Mouse (Mus musculus) heart, embryonic 11.5 days (tissue): Measurements from ENCODE around the gene Taar7f. TPM values are rescaled to one million over a fixed set of nuclear protein-coding genes. Genes with fewer than 3 reads are reported as not detected.
"Not testable (repeated sequence)": the region's sequence is repeated elsewhere in the genome, so short reads cannot be mapped to it uniquely, and the experiment has no call there.

ENCODE experiments used
- ATAC-seq: fragments of 200-750 bp; cut with Nextera tagmentation; replicated peaks from 2 replicates; pipeline ENCODE4 v1.8.0; 2017; ENCODE audit warnings: moderate library complexity; ENCODE audit not compliant: insufficient number of reproducible peaks, low FRiP score, low TSS enrichment
- H3K27ac ChIP-seq: fragments of 300-500 bp; sonication (generic); 2 replicates; pipeline ENCODE4 v1.5.1; 2014; ENCODE audit warnings: mild to moderate bottlenecking, low read depth, low read length
- H3K27me3 ChIP-seq: fragments of 300-500 bp; sonication (generic); 2 replicates; pipeline ENCODE4 v1.6.1; 2014; ENCODE audit warnings: mild to moderate bottlenecking, low read length, mixed read lengths; ENCODE audit not compliant: control insufficient read depth, insufficient read depth
- H3K36me3 ChIP-seq: fragments of 300-500 bp; sonication (generic); 2 replicates; pipeline ENCODE4 v1.6.1; 2014; ENCODE audit warnings: mild to moderate bottlenecking, low read length, moderate library complexity, mixed read lengths; ENCODE audit not compliant: control insufficient read depth, insufficient read depth
- H3K4me1 ChIP-seq: fragments of 300-500 bp; sonication (generic); 2 replicates; pipeline ENCODE4 v1.6.1; 2014; ENCODE audit warnings: low read length; ENCODE audit not compliant: control insufficient read depth, insufficient read depth
- H3K4me2 ChIP-seq: fragments of 300-500 bp; sonication (generic); 2 replicates; pipeline ENCODE4 v1.6.1; 2014; ENCODE audit warnings: mild to moderate bottlenecking, moderate library complexity
- H3K4me3 ChIP-seq: fragments of 300-500 bp; sonication (generic); 2 replicates; pipeline ENCODE4 v1.5.1; 2014; ENCODE audit warnings: low read depth, low read length
- H3K9ac ChIP-seq: fragments of 300-500 bp; sonication (generic); 2 replicates; pipeline ENCODE4 v1.6.1; 2014; ENCODE audit warnings: mild to moderate bottlenecking, low read depth, low read length, moderate library complexity
- H3K9me3 ChIP-seq: fragments of 300-500 bp; sonication (generic); replicated peaks from 2 replicates; pipeline ENCODE4 v1.6.1; 2016; ENCODE audit warnings: low read length; ENCODE audit not compliant: control insufficient read depth
- WGBS: fragments of 180-500 bp; shearing (Covaris S2); extraction: QIAGEN DNeasy Blood & Tissue Kit; methylation state at CpG from one replicate; pipeline ENCODE4 v1.1.7; 2014; ENCODE audit not compliant: insufficient replicate concordance; 5-methylcytosine and 5-hydroxymethylcytosine counted together
- polyA plus RNA-seq: library from polyadenylated mRNA; unstranded; fragments of >200 nt; fragmentation: Nextera tagmentation; extraction: Ambion mirVana; gene quantifications from 2 replicates; pipeline ENCODE4 v1.2.1, GENCODE M21; 2014

Gene Taar7f
- polyA plus RNA-seq, 1 experiment from 2014 or later = not detected

DNA sequence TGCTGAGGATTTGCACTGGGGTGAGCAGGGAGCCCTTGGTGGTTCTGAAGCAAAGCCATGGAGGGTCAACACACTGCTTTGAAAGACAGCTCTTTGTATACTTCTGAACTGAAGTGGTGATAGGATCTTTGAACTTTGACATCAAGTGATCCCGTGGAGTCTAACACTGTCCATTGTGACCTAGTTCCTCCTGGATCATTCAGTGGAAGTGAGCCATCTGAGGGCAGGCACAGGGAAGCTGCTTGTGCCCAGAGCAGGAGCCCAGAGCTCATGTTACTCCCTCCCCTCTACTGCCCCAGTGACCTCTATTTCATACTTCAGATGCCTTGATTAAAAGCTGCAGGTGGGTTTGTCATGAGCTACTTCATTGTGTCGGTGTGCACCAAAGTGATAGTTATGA is 47.7 kb downstream of the Taar7f start:
- not testable (repeated sequence) for ATAC-seq, H3K9ac ChIP-seq
- WGBS = 49% methylated on average over 2 of the region's 2 CpGs

More for the DNA sequence above, 47.7 kb downstream of the Taar7f start:
- not testable (repeated sequence) for H3K27me3 ChIP-seq, H3K27ac ChIP-seq, H3K4me2 ChIP-seq, H3K4me3 ChIP-seq, H3K4me1 ChIP-seq, H3K36me3 ChIP-seq, H3K9me3 ChIP-seq

Other genes starting within 250 kb of the Taar7f start
- gene Vnn3, start 198.0 kb upstream of the Taar7f start, polyA plus RNA-seq = not detected in 2 replicates
- 7.0 and 7.3 TPM in 2 replicates for gene Vnn1, start 154.8 kb upstream of the Taar7f start, polyA plus RNA-seq
- gene Taar1, start 129.2 kb upstream of the Taar7f start, polyA plus RNA-seq = not detected in 2 replicates
- gene Taar2, start 110.9 kb upstream of the Taar7f start, polyA plus RNA-seq = not detected in 2 replicates
- not detected in 2 replicates for gene Taar3, start 100.0 kb upstream of the Taar7f start, polyA plus RNA-seq
- not detected in 2 replicates for gene Taar4, start 89.0 kb upstream of the Taar7f start, polyA plus RNA-seq
- not detected in 2 replicates for gene Taar5, start 78.8 kb upstream of the Taar7f start, polyA plus RNA-seq
- not detected in 2 replicates for gene Taar6, start 63.9 kb upstream of the Taar7f start, polyA plus RNA-seq
- gene Taar7a, start 56.0 kb upstream of the Taar7f start, polyA plus RNA-seq = not detected in 2 replicates
- not detected in 2 replicates for gene Taar7b, start 49.6 kb upstream of the Taar7f start, polyA plus RNA-seq
- gene Taar7d, start 22.3 kb upstream of the Taar7f start, polyA plus RNA-seq = not detected in 2 replicates
- not detected in 2 replicates for gene Taar7e, start 11.9 kb upstream of the Taar7f start, polyA plus RNA-seq
- not detected in 2 replicates for gene Taar8a, start 27.0 kb downstream of the Taar7f start, polyA plus RNA-seq
- gene Taar8b, start 42.8 kb downstream of the Taar7f start, polyA plus RNA-seq = not detected in 2 replicates
- gene Taar8c, start 52.4 kb downstream of the Taar7f start, polyA plus RNA-seq = not detected in 2 replicates
- gene Taar9, start 60.0 kb downstream of the Taar7f start, polyA plus RNA-seq = not detected in 2 replicates
- 89.8 and 99.4 TPM in 2 replicates for gene Stx7, start 99.8 kb downstream of the Taar7f start, polyA plus RNA-seq
- gene Moxd1, start 174.0 kb downstream of the Taar7f start, polyA plus RNA-seq = 3.7 and 5.8 TPM in 2 replicates